Mouse (Mus musculus) midbrain, embryonic 15.5 days (tissue): Measurements from ENCODE around the gene Matn1. TPM values are rescaled to one million over a fixed set of nuclear protein-coding genes. Genes with fewer than 3 reads are reported as not detected.

ENCODE experiments used
- ATAC-seq: fragments of 200-750 bp; cut with Nextera tagmentation; replicated peaks from 2 replicates; pipeline ENCODE4 v1.8.0; 2017; ENCODE audit warnings: moderate TSS enrichment
- H3K27ac ChIP-seq: fragments of 300-500 bp; sonication (generic); 2 replicates; pipeline ENCODE4 v1.5.1; 2015; ENCODE audit warnings: mild to moderate bottlenecking, inconsistent platforms
- H3K27me3 ChIP-seq: fragments of 300-500 bp; sonication (generic); replicated peaks from 2 replicates; pipeline ENCODE4 v1.6.1; 2015; ENCODE audit warnings: inconsistent platforms
- H3K36me3 ChIP-seq: fragments of 300-500 bp; sonication (generic); replicated peaks from 2 replicates; pipeline ENCODE4 v1.6.1; 2015; ENCODE audit warnings: inconsistent platforms
- H3K4me1 ChIP-seq: fragments of 300-500 bp; sonication (generic); 2 replicates; pipeline ENCODE4 v1.6.1; 2015; ENCODE audit warnings: inconsistent platforms
- H3K4me2 ChIP-seq: fragments of 300-500 bp; sonication (generic); 2 replicates; pipeline ENCODE4 v1.6.1; 2015; ENCODE audit warnings: inconsistent platforms, mild to moderate bottlenecking, moderate library complexity
- H3K4me3 ChIP-seq: fragments of 300-500 bp; sonication (generic); 2 replicates; pipeline ENCODE4 v1.5.1; 2015; ENCODE audit warnings: mild to moderate bottlenecking, inconsistent platforms
- H3K9ac ChIP-seq: fragments of 300-500 bp; sonication (generic); 2 replicates; pipeline ENCODE4 v1.6.1; 2015; ENCODE audit warnings: mild to moderate bottlenecking, inconsistent platforms
- H3K9me3 ChIP-seq: fragments of 300-500 bp; sonication (generic); 2 replicates; pipeline ENCODE4 v1.6.1; 2016; ENCODE audit warnings: inconsistent platforms
- WGBS: fragments of 180-500 bp; shearing (Covaris S2); methylation state at CpG from one replicate; pipeline ENCODE4 v1.1.7; 2015; ENCODE audit warnings: mixed read lengths; 5-methylcytosine and 5-hydroxymethylcytosine counted together
- polyA plus RNA-seq: library from polyadenylated mRNA; unstranded; fragments of >200 nt; fragmentation: Nextera tagmentation; extraction: Ambion mirVana; gene quantifications from 2 replicates; pipeline ENCODE4 v1.2.1, GENCODE M21; 2015

Matn1 gene
- polyA plus RNA-seq, 1 experiment from 2014 or later = 0.32 TPM

- 48% methylated on average over 17 of the region's 17 CpGs for WGBS
- H3K36me3 ChIP-seq = no peaks in the 10 kb centered on the region
- H3K9ac ChIP-seq = no peak overlapping the region
- H3K27ac ChIP-seq = no peak overlapping the region
- H3K4me3 ChIP-seq = no peak overlapping the region
- peaks cover 6% of the 10 kb centered on the region for H3K4me1 ChIP-seq
- no peak for ATAC-seq
- H3K9me3 ChIP-seq = no peaks in the 10 kb centered on the region
- H3K4me2 ChIP-seq = no peak overlapping the region
- H3K27me3 ChIP-seq = no peaks in the 10 kb centered on the region
Observed at GRCm38 (mm10) chr4:130909167-130909874, 34.9 kb upstream of the Matn1 start.

DNA sequence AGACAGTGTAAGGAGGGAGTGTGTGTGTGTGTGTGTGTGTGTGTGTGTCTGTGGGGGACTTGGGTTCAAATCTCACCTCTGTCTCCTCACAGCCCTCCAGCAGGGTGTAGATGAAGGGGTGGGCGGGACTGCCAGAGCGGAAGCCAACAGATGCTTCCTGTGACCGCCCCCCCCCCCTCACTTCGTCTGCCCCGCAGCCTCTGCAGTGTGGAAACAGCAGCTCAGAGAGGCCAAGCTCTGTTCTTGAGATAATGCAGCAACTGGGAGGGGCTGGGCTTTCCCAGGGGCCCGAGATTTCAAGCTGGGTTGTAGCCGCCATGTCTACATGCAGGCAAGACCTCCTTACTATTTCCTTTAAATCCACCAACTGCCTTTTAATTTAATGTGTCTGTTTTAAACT, 33.5 kb upstream of the Matn1 start:
- no peak overlapping the region for H3K27ac ChIP-seq
- H3K4me2 ChIP-seq = no peak overlapping the region
- WGBS = 49% methylated on average over 7 of the region's 7 CpGs
- H3K4me3 ChIP-seq = no peak overlapping the region
- H3K36me3 ChIP-seq = no peaks in the 10 kb centered on the region
- H3K4me1 ChIP-seq = peaks cover 6% of the 10 kb centered on the region
- no peaks in the 10 kb centered on the region for H3K9me3 ChIP-seq
- ATAC-seq = no peak
- H3K27me3 ChIP-seq = no peaks in the 10 kb centered on the region
- no peak overlapping the region for H3K9ac ChIP-seq

GRCm38 (mm10) chr4:130912626-130913025, 31.6 kb upstream of the Matn1 start:
- Histone ChIP-seq H3K27me3 (no peaks in the 10 kb centered on the region), H3K9me3 (no peaks in the 10 kb centered on the region), H3K4me2 (no peak overlapping the region), H3K9ac (no peak overlapping the region), H3K36me3 (no peaks in the 10 kb centered on the region), H3K4me3 (no peak overlapping the region), H3K27ac (no peak overlapping the region), H3K4me1 (0 out of 2 replicates have a peak, but pooled peaks cover 3% of the 10 kb centered on the region)
- ATAC-seq = no peak
- WGBS = 84% methylated on average over 3 of the region's 3 CpGs

- no peak within 1 kb of the TSS for H3K4me2 ChIP-seq
- H3K4me3 ChIP-seq = no peak within 1 kb of the TSS
- no peaks in the 10 kb centered on the region for H3K9me3 ChIP-seq
- no peaks in the 10 kb centered on the region for H3K27me3 ChIP-seq
- no peak for ATAC-seq
- H3K36me3 ChIP-seq = no peaks in the 10 kb centered on the region
- H3K27ac ChIP-seq = no peak within 1 kb of the TSS
- WGBS = 60% methylated on average over 11 of the region's 11 CpGs
- no peak within 1 kb of the TSS for H3K9ac ChIP-seq
- 0 out of 2 replicates have a peak, but pooled peaks cover 3% of the 10 kb centered on the region for H3K4me1 ChIP-seq
Observed at GRCm38 (mm10) chr4:130913077-130913476, 31.1 kb upstream of the Matn1 start, which contains the start of gene Laptm5. Gene Laptm5, plus strand, starts transcription at chr4:130913125.

DNA sequence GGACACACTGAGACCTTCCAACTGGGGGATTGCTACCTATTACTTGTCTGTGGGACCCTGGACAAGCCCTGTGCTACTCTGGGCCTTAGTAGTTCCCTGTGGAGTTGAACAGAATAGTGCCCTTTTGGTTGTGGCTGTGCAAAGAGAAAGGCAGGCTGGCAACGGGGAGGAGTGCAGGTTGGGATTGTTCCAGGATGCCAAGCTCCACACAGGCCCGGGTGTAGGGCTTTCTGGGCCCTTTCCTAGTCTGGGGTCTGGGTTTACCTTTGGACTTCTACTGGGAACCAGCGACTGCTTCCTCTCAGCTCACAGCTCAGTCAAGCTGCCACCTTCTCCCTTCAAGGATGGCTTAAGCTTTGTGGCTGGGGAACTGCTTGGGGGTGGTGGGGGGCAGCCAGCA, 30.7 kb upstream of the Matn1 start:
- no peak for ATAC-seq
- 81% methylated on average over 3 of the region's 3 CpGs for WGBS

DNA sequence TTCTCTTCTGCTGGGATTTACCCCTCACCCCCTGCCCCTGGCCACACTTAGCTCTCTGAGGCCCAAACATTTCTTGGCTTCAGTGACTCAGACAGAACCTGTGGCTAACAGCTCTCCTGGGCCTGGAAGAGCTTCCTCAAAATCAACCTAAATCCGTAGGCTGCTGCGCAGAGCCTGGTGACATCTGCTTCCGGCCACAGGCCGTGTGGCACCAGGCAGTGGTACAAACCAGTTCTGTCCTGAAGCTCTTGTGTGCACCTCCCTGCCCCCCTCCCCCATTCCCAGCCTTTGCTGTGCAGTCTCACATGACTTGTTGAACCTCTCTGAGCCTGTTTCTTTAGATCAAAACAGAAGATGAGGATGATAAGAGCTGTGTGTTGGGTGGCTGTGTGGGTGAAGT, 30.2 kb upstream of the Matn1 start:
- Histone ChIP-seq H3K9ac (no peak overlapping the region), H3K27me3 (no peaks in the 10 kb centered on the region), H3K9me3 (no peaks in the 10 kb centered on the region), H3K4me2 (no peak overlapping the region), H3K4me3 (no peak overlapping the region), H3K36me3 (no peaks in the 10 kb centered on the region), H3K27ac (no peak overlapping the region), H3K4me1 (0 out of 2 replicates have a peak, but pooled peaks cover 3% of the 10 kb centered on the region)
- WGBS = 83% methylated on average over 4 of the region's 4 CpGs
- ATAC-seq = no peak

More for the DNA sequence above, 30.7 kb upstream of the Matn1 start:
- no peak overlapping the region for H3K27ac ChIP-seq
- no peaks in the 10 kb centered on the region for H3K27me3 ChIP-seq
- H3K36me3 ChIP-seq = no peaks in the 10 kb centered on the region
- H3K9ac ChIP-seq = no peak overlapping the region
- H3K4me1 ChIP-seq = 0 out of 2 replicates have a peak, but pooled peaks cover 3% of the 10 kb centered on the region
- no peaks in the 10 kb centered on the region for H3K9me3 ChIP-seq
- H3K4me3 ChIP-seq = no peak overlapping the region
- no peak overlapping the region for H3K4me2 ChIP-seq

GRCm38 (mm10) chr4:130914527-130914926, 29.7 kb upstream of the Matn1 start:
- Histone ChIP-seq H3K27ac (no peak overlapping the region), H3K4me1 (0 out of 2 replicates have a peak, but pooled peaks cover 3% of the 10 kb centered on the region), H3K9me3 (no peaks in the 10 kb centered on the region), H3K36me3 (no peaks in the 10 kb centered on the region), H3K4me3 (no peak overlapping the region), H3K27me3 (no peaks in the 10 kb centered on the region), H3K4me2 (no peak overlapping the region), H3K9ac (no peak overlapping the region)
- no peak for ATAC-seq
- WGBS = 76% methylated on average over 7 of the region's 7 CpGs

- WGBS = 76% methylated on average over 12 of the region's 12 CpGs
- H3K4me1 ChIP-seq = 0 out of 2 replicates have a peak, but pooled peaks cover 6% of the 10 kb centered on the region
- H3K27ac ChIP-seq = no peak overlapping the region
- no peak overlapping the region for H3K9ac ChIP-seq
- no peak overlapping the region for H3K4me2 ChIP-seq
- no peaks in the 10 kb centered on the region for H3K27me3 ChIP-seq
- no peaks in the 10 kb centered on the region for H3K36me3 ChIP-seq
- no peaks in the 10 kb centered on the region for H3K9me3 ChIP-seq
- no peak overlapping the region for H3K4me3 ChIP-seq
- no peak for ATAC-seq
Observed at GRCm38 (mm10) chr4:130915006-130915667, 29.0 kb upstream of the Matn1 start.

- ATAC-seq = no peak
- Histone ChIP-seq H3K4me3 (no peak overlapping the region), H3K4me1 (0 out of 2 replicates have a peak, but pooled peaks cover 6% of the 10 kb centered on the region), H3K4me2 (no peak overlapping the region), H3K36me3 (no peaks in the 10 kb centered on the region), H3K9ac (no peak overlapping the region), H3K9me3 (no peaks in the 10 kb centered on the region), H3K27ac (no peak overlapping the region), H3K27me3 (no peaks in the 10 kb centered on the region)
- WGBS = 52% methylated on average over 7 of the region's 7 CpGs
Observed at GRCm38 (mm10) chr4:130915668-130916035, 28.5 kb upstream of the Matn1 start.

DNA sequence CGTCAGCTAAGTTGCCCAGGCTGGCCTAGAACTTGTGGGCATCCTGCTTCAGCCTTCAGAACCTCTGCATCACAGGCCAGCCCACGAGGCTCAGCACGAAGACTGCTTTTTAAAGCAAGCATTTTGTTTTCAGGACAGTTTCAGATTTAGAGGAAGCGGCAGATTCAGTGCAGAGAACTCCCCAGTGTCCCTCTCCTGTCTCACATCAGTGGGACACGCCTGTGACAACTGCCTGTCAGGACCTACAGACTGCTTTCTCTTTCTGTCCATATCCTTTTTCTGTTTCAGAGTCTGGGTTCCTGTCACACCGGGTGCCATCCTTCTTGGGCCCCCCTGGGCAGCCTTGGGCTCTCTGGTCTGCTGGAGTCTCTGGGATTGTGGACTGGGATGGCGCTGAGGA, 27.5 kb upstream of the Matn1 start:
- H3K4me2 ChIP-seq = no peak overlapping the region
- 0 out of 2 replicates have a peak, but pooled peaks cover 6% of the 10 kb centered on the region for H3K4me1 ChIP-seq
- H3K27ac ChIP-seq = no peak overlapping the region
- H3K36me3 ChIP-seq = no peaks in the 10 kb centered on the region
- ATAC-seq = no peak
- H3K9ac ChIP-seq = no peak overlapping the region
- no peaks in the 10 kb centered on the region for H3K27me3 ChIP-seq
- no peaks in the 10 kb centered on the region for H3K9me3 ChIP-seq
- WGBS = 77% methylated on average over 7 of the region's 7 CpGs
- H3K4me3 ChIP-seq = no peak overlapping the region

- no peaks in the 10 kb centered on the region for H3K36me3 ChIP-seq
- H3K27ac ChIP-seq = no peak overlapping the region
- H3K9ac ChIP-seq = no peak overlapping the region
- 0 out of 2 replicates have a peak, but pooled peaks cover 6% of the 10 kb centered on the region for H3K4me1 ChIP-seq
- 78% methylated on average over 4 of the region's 4 CpGs for WGBS
- no peak overlapping the region for H3K4me3 ChIP-seq
- ATAC-seq = no peak
- no peaks in the 10 kb centered on the region for H3K27me3 ChIP-seq
- H3K4me2 ChIP-seq = no peak overlapping the region
- no peaks in the 10 kb centered on the region for H3K9me3 ChIP-seq
Observed at GRCm38 (mm10) chr4:130917564-130917963, 26.6 kb upstream of the Matn1 start.

- ATAC-seq = no peak
- H3K27ac ChIP-seq = no peak overlapping the region
- WGBS = 73% methylated on average over 10 of the region's 10 CpGs
Observed at GRCm38 (mm10) chr4:130918805-130919749, 25.1 kb upstream of the Matn1 start.

More at GRCm38 (mm10) chr4:130918805-130919749, 25.1 kb upstream of the Matn1 start:
- H3K4me3 ChIP-seq = no peak overlapping the region
- 0 out of 2 replicates have a peak, but pooled peaks cover 6% of the 10 kb centered on the region for H3K4me1 ChIP-seq
- H3K36me3 ChIP-seq = no peaks in the 10 kb centered on the region
- H3K9ac ChIP-seq = no peak overlapping the region
- no peak overlapping the region for H3K4me2 ChIP-seq
- H3K27me3 ChIP-seq = no peaks in the 10 kb centered on the region
- no peaks in the 10 kb centered on the region for H3K9me3 ChIP-seq
